Mouse (Mus musculus): ENCODE data around the gene Ddb2. TPM values are rescaled to one million over a fixed set of nuclear protein-coding genes. Genes with fewer than 3 reads are reported as not detected.

The Ddb2 gene
- polyA plus RNA-seq, 1 experiment from 2014 or later, result 13.6 TPM

DNA sequence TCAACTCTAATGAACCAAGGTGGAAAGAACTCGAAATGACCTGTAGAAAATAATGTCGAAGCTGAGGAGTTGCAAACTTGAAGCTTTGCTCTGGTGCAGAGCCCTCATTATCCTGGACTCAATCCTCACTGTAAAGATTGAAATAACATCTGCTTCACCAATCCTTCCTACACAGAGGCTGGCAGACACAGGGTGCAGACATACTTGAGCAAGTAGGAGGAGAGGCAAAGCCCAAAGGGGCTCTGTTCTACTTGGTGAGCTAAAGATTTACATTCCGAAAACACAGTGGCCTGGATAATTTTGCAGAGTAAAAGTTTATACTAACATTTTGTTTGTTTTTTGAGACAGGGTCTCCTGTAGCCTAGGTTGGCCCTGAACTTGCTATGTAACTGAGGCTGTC is 37.9 kb downstream of the Ddb2 start:
- H3K4me3 ChIP-seq (replicated peaks; ENCODE audit: low read depth, low read length), result no peak overlapping the region
- no peak overlapping the region for H3K4me2 ChIP-seq (ENCODE audit: low read length)
- no peaks in the 10 kb centered on the region for H3K27me3 ChIP-seq (ENCODE audit: insufficient read depth, low read length)
- H3K4me1 ChIP-seq (replicated peaks; ENCODE audit: insufficient read depth, low read length), result peaks cover 17% of the 10 kb centered on the region
- WGBS, result 82% methylated on average over 3 of the region's 3 CpGs
- no peak for ATAC-seq (replicated peaks; ENCODE audit: low FRiP score, low read depth)
- DNase-seq (ENCODE audit: low spot score), result no peak
- TF ChIP-seq CTCF (IDR thresholded peaks at IDR 0.05; ENCODE audit: low read depth), result no peak
- no peaks in the 10 kb centered on the region for H3K36me3 ChIP-seq (ENCODE audit: insufficient read depth, low read length)
- H3K27ac ChIP-seq, result no peak overlapping the region
- H3K9me3 ChIP-seq (replicated peaks; ENCODE audit: low read length), result no peaks in the 10 kb centered on the region
- H3K9ac ChIP-seq (ENCODE audit: low read depth, low read length), result no peak overlapping the region

DNA sequence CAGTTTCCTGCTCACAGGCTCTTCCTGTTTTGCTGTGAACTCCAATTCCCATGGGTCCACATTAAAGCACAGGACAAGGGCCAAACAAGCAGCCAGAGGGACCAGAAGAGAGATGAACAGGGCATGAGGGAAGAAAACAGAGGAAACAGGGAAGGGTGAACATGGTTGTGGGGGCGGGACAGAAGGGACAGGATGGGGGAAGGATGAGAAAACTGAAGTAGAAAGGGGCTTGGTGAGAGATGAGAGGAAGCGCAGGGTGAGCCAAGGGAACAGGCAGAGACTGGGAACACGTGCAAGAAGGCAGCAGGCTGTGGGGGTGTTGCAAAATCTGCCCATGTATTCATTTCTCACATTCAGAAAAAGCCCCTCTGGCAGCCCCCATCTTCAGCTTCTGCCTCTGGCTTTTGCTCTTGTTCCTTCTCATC is 40.2 kb downstream of the Ddb2 start:
- no peak overlapping the region; the same call in 1 of the 2 replicates for H3K27ac ChIP-seq
- no peaks in the 10 kb centered on the region for H3K36me3 ChIP-seq (ENCODE audit: insufficient read depth, low read length)
- H3K4me2 ChIP-seq (ENCODE audit: low read length), result no peak overlapping the region
- peaks cover 4% of the 10 kb centered on the region; the same call in 1 of the 2 replicates for H3K4me1 ChIP-seq (replicated peaks; ENCODE audit: insufficient read depth, low read length)
- no peak for ATAC-seq (replicated peaks; ENCODE audit: low FRiP score, low read depth)
- H3K9ac ChIP-seq (ENCODE audit: low read depth, low read length), result no peak overlapping the region
- 57% methylated on average over 3 of the region's 3 CpGs for WGBS
- H3K9me3 ChIP-seq (replicated peaks; ENCODE audit: low read length), result no peaks in the 10 kb centered on the region
- peak; percentile 64 for DNase-seq (ENCODE audit: low spot score)
- no peak overlapping the region for H3K4me3 ChIP-seq (replicated peaks; ENCODE audit: low read depth, low read length)
- H3K27me3 ChIP-seq (ENCODE audit: insufficient read depth, low read length), result no peaks in the 10 kb centered on the region
- no peak for TF ChIP-seq CTCF (IDR thresholded peaks at IDR 0.05; ENCODE audit: low read depth)

DNA sequence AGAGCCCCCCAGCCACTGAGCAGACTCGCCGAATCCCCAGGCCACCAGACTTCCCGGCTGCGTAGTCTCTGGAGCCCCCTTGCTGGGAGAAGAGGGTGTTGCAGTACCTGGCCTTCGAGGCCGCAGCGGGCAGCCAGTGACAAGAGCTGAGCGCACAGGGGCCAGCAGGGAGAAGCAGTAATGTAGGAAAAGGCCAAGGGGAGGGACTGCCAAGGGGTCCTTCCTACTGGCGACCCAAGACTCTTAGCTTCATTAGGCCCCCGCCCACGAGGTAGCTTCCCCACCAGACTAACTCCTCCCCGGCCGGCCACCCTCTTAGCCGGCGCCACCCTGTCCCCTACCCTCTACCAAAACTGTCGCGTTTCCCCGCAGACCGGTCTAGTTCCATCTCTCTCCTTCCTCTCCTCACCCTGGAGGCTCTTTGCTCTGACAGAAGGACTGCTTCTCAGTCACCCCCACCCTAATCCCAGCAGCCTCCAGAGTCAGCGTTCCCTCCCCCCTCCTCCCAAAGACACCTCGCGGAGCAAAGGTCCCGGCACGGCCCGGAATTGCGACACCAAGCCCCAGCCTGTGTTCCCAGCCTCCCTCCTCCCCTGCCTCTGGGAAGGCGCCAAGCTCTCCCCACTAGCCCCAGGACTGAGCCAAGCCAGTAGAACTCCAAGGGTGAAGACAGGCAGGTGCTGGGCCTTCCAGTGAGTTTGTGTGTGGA is 42.0 kb downstream of the Ddb2 start:
- WGBS, result under 1% methylated on average over 27 of the region's 27 CpGs
- peak; percentile 85 for DNase-seq (ENCODE audit: low spot score)
- H3K4me3 ChIP-seq (replicated peaks; ENCODE audit: low read depth, low read length), result peak overlapping the region; percentile 30
- peak overlapping the region; percentile 54 for H3K9ac ChIP-seq (ENCODE audit: low read depth, low read length)
- peak overlapping the region; percentile 74 for H3K4me2 ChIP-seq (ENCODE audit: low read length)
- ATAC-seq (replicated peaks; ENCODE audit: low FRiP score, low read depth), result peak; percentile 89
- no peaks in the 10 kb centered on the region for H3K36me3 ChIP-seq (ENCODE audit: insufficient read depth, low read length)
- peak overlapping the region; percentile 65 for H3K27ac ChIP-seq
- TF ChIP-seq CTCF (IDR thresholded peaks at IDR 0.05; ENCODE audit: low read depth), result peak; percentile 89
- no peaks in the 10 kb centered on the region for H3K9me3 ChIP-seq (replicated peaks; ENCODE audit: low read length)
- H3K27me3 ChIP-seq (ENCODE audit: insufficient read depth, low read length), result no peaks in the 10 kb centered on the region
- H3K4me1 ChIP-seq (replicated peaks; ENCODE audit: insufficient read depth, low read length), result peaks cover 2% of the 10 kb centered on the region; the same call in 1 of the 2 replicates

DNA sequence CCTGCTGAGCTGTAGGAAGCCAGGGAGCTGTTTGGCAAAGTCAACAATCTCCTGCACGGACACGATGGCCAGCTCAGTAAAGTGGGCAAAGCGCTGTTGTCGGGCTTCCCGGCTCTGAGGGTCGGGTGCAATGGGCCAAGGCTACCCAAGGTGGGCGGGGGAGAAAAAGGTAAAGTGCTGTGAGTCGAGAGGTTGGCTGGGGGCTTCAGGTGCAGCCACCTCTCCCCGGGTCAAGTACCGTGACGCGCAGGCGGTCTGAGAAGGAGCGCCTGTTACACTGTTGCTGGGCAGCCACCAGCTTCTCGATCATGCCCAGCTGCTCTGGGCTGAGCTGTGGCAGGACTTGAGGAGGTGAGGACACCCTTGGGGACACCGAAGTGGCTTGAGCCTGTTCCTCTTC is 46.3 kb downstream of the Ddb2 start:
- no peak overlapping the region for H3K9ac ChIP-seq (ENCODE audit: low read depth, low read length)
- ATAC-seq (replicated peaks; ENCODE audit: low FRiP score, low read depth) (no peak), DNase-seq (ENCODE audit: low spot score) (no peak)
- H3K4me3 ChIP-seq (replicated peaks; ENCODE audit: low read depth, low read length), result no peak overlapping the region
- no peak overlapping the region for H3K27ac ChIP-seq
- no peak for TF ChIP-seq CTCF (IDR thresholded peaks at IDR 0.05; ENCODE audit: low read depth)
- no peaks in the 10 kb centered on the region for H3K27me3 ChIP-seq (ENCODE audit: insufficient read depth, low read length)
- peaks cover 2% of the 10 kb centered on the region; the same call in 1 of the 2 replicates for H3K4me1 ChIP-seq (replicated peaks; ENCODE audit: insufficient read depth, low read length)
- no peak overlapping the region for H3K4me2 ChIP-seq (ENCODE audit: low read length)
- H3K9me3 ChIP-seq (replicated peaks; ENCODE audit: low read length), result no peaks in the 10 kb centered on the region
- no peaks in the 10 kb centered on the region for H3K36me3 ChIP-seq (ENCODE audit: insufficient read depth, low read length)
- 83% methylated on average over 16 of the region's 16 CpGs for WGBS

DNA sequence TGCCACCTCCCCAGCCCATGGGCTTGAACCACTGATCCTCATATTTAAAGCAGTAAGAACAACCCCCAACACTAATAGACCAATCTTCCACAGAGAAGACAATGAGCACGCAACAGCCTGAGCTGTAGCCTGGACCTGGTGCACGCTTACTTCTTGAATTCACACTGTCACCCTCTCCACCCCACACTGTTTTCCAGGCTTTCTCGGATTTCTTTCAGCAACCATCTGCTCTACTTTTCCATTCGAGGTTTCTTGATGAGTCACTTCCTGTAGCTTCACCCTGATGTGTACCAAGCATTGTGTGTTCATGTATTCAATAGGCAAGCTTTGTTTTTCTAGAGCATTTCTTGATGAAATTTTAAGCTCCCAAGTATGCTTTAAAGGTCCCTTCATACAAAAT is 49.4 kb downstream of the Ddb2 start:
- Histone ChIP-seq H3K4me1 (replicated peaks; ENCODE audit: insufficient read depth, low read length) (no peaks in the 10 kb centered on the region), H3K36me3 (ENCODE audit: insufficient read depth, low read length) (no peaks in the 10 kb centered on the region), H3K9ac (ENCODE audit: low read depth, low read length) (no peak overlapping the region), H3K4me2 (ENCODE audit: low read length) (no peak overlapping the region), H3K9me3 (replicated peaks; ENCODE audit: low read length) (no peaks in the 10 kb centered on the region), H3K27ac (no peak overlapping the region), H3K27me3 (ENCODE audit: insufficient read depth, low read length) (no peaks in the 10 kb centered on the region), H3K4me3 (replicated peaks; ENCODE audit: low read depth, low read length) (no peak overlapping the region)
- ATAC-seq (replicated peaks; ENCODE audit: low FRiP score, low read depth) (no peak), DNase-seq (ENCODE audit: low spot score) (no peak)
- WGBS, result 55% methylated on average over 4 of the region's 4 CpGs
- no peak for TF ChIP-seq CTCF (IDR thresholded peaks at IDR 0.05; ENCODE audit: low read depth)

DNA sequence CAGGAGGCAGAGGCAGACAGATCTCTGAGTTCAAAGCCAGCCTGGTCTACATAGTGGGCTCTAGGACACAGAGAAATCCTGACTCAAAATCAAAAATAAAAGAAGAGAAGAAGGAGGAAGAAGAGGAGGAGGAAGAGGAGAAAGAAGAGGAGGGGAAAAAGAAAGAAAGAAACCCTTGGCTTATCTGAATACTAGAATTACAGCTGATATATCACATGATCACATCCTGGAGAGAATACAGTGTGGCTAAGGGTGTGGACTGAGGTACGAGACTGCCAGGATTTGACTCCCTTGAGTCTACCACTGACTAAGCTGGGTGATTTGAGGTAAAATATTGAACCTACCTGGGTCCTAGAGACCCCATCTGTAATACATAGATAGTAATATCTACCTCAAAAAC is 50.6 kb downstream of the Ddb2 start:
- H3K4me1 ChIP-seq (replicated peaks; ENCODE audit: insufficient read depth, low read length), result peaks cover 4% of the 10 kb centered on the region; the same call in 1 of the 2 replicates
- H3K27me3 ChIP-seq (ENCODE audit: insufficient read depth, low read length), result no peaks in the 10 kb centered on the region
- H3K27ac ChIP-seq, result no peak overlapping the region
- no peak overlapping the region for H3K9ac ChIP-seq (ENCODE audit: low read depth, low read length)
- DNase-seq (ENCODE audit: low spot score) (no peak), ATAC-seq (replicated peaks; ENCODE audit: low FRiP score, low read depth) (no peak)
- no peak overlapping the region for H3K4me3 ChIP-seq (replicated peaks; ENCODE audit: low read depth, low read length)
- WGBS, result 70% methylated on average over 1 of the region's 1 CpGs
- TF ChIP-seq CTCF (IDR thresholded peaks at IDR 0.05; ENCODE audit: low read depth), result no peak
- H3K4me2 ChIP-seq (ENCODE audit: low read length), result no peak overlapping the region
- H3K36me3 ChIP-seq (ENCODE audit: insufficient read depth, low read length), result no peaks in the 10 kb centered on the region
- H3K9me3 ChIP-seq (replicated peaks; ENCODE audit: low read length), result no peaks in the 10 kb centered on the region

All from kidney, postnatal 0 days (tissue).